ENCODE assay signal across 8 mouse cellular contexts in genomic region chr3:97887785-97888167, GRCm38 (mm10). TPM values are rescaled to one million over a fixed set of nuclear protein-coding genes. Genes with fewer than 3 reads are reported as not detected.
DNase-seq lines count a peak whose midpoint lies in the region; ATAC-seq and TF ChIP-seq lines count a peak whose summit lies in the region.
"Had no signal": no experiment of that assay in that cellular context is flagged by ENCODE, and none has a peak within 500 bp of the region (broad histone marks: within the 10 kb centered on the region; RNA-seq: fewer than 3 reads in every experiment).

No protein-coding gene starts in this region.

- TF ChIP-seq CTCF in hindbrain, postnatal 0 days (IDR thresholded peaks at IDR 0.05; ENCODE audit: low read depth) = no peak

- H3K4me2 ChIP-seq in hindbrain, postnatal 0 days (ENCODE audit: low read depth, low read length) = peak overlapping the region; percentile 66
- peak overlapping the region; percentile 72 for H3K4me2 ChIP-seq in neural tube, embryonic 14.5 days (ENCODE audit: low read depth, low read length)

- peak; percentile 49 for ATAC-seq in hindbrain, postnatal 0 days
- ATAC-seq in neural tube, embryonic 14.5 days (ENCODE audit: low read depth) = peak; percentile 33; the same call in 1 of the 2 replicates

- no peaks in the 10 kb centered on the region for H3K9me3 ChIP-seq in embryonic facial prominence, embryonic 10.5 days
- H3K9me3 ChIP-seq in hindbrain, postnatal 0 days (ENCODE audit: low read length) = no peaks in the 10 kb centered on the region
- H3K9me3 ChIP-seq in neural tube, embryonic 14.5 days (ENCODE audit: control insufficient read depth, low read length) = no peaks in the 10 kb centered on the region

- peaks cover 11% of the 10 kb centered on the region for H3K4me1 ChIP-seq in embryonic facial prominence, embryonic 10.5 days
- H3K4me1 ChIP-seq in hindbrain, postnatal 0 days (ENCODE audit: insufficient read depth, low read length) = no peaks in the 10 kb centered on the region
- H3K4me1 ChIP-seq in neural tube, embryonic 14.5 days (ENCODE audit: control insufficient read depth, insufficient read depth, low read length) = 0 out of 2 replicates have a peak, but pooled peaks cover 2% of the 10 kb centered on the region

- H3K4me3 ChIP-seq in embryonic facial prominence, embryonic 10.5 days = peak overlapping the region; percentile 67
- peak overlapping the region; percentile 59 for H3K4me3 ChIP-seq in hindbrain, postnatal 0 days (ENCODE audit: low read length)
- peak overlapping the region; percentile 65 for H3K4me3 ChIP-seq in neural tube, embryonic 14.5 days (ENCODE audit: low read depth, low read length)

- peaks cover 48% of the 10 kb centered on the region for H3K27me3 ChIP-seq in embryonic facial prominence, embryonic 10.5 days (replicated peaks; ENCODE audit: low read depth, poor library complexity, severe bottlenecking)
- no peaks in the 10 kb centered on the region for H3K27me3 ChIP-seq in hindbrain, postnatal 0 days (ENCODE audit: insufficient read depth, low read length)
- no peaks in the 10 kb centered on the region; the same call in 1 of the 2 replicates for H3K27me3 ChIP-seq in neural tube, embryonic 14.5 days (ENCODE audit: control insufficient read depth, insufficient read depth, low read length)

- peak overlapping the region; percentile 63 for H3K9ac ChIP-seq in hindbrain, postnatal 0 days (replicated peaks; ENCODE audit: low read length)
- H3K9ac ChIP-seq in neural tube, embryonic 14.5 days (replicated peaks; ENCODE audit: low read depth, low read length) = peak overlapping the region; percentile 87

- H3K36me3 ChIP-seq in embryonic facial prominence, embryonic 10.5 days (replicated peaks) = no peaks in the 10 kb centered on the region
- no peaks in the 10 kb centered on the region for H3K36me3 ChIP-seq in hindbrain, postnatal 0 days (ENCODE audit: insufficient read depth, low read length)
- H3K36me3 ChIP-seq in neural tube, embryonic 14.5 days (ENCODE audit: control insufficient read depth, insufficient read depth, low read length) = no peaks in the 10 kb centered on the region

- WGBS in embryonic facial prominence, embryonic 10.5 days = 64% methylated on average over 5 of the region's 5 CpGs
- 49% methylated on average over 5 of the region's 5 CpGs for WGBS in hindbrain, postnatal 0 days
- WGBS in neural tube, embryonic 14.5 days = 61% methylated on average over 5 of the region's 5 CpGs

- intact Hi-C loops in left cerebral cortex, postnatal 4 days (cut with DNase I) = no loop called here

- no peak overlapping the region for H3K27ac ChIP-seq in embryonic facial prominence, embryonic 10.5 days (replicated peaks)
- peak overlapping the region; percentile 95 for H3K27ac ChIP-seq in hindbrain, postnatal 0 days
- peak overlapping the region; percentile 87 for H3K27ac ChIP-seq in neural tube, embryonic 14.5 days (ENCODE audit: low read depth, low read length)

- peak; percentile 14 for DNase-seq in left cerebral cortex, postnatal 4 days
- no peak for DNase-seq in left cerebral cortex, adult 18-20 months (ENCODE audit: low spot score in 2 of 2)
- DNase-seq in embryonic facial prominence, embryonic 10.5 days (ENCODE audit: low spot score) = no peak
- DNase-seq in hindbrain, postnatal 0 days (ENCODE audit: low spot score) = peak; percentile 39
- no peak for DNase-seq in adrenal gland, postnatal 36 days
- DNase-seq in lung, postnatal 14 days = no peak
- DNase-seq: gastrocnemius, postnatal 36 days had no signal

RNA-seq across cellular contexts. Expression of gene Pde4dip, which starts 0.7 kb away (rescaled TPM):
- 100 to 1,000 TPM; 202 to 223 TPM for total RNA-seq in left cerebral cortex, postnatal 4 days (2021)
- 100 to 1,000 TPM; 207 to 211 TPM for total RNA-seq in left cerebral cortex, adult 18-20 months (2021)
- polyA plus RNA-seq in embryonic facial prominence, embryonic 10.5 days (2016; fragmentation: Nextera tagmentation; extraction: Ambion mirVana) = 27.0 and 28.2 TPM in 2 replicates
- total RNA-seq in hindbrain, postnatal 0 days (2014; rRNA removed) = 79.6 TPM in 2 replicates
- polyA plus RNA-seq in hindbrain, postnatal 0 days (2015; fragmentation: Nextera tagmentation; extraction: Ambion mirVana) = 44.4 and 48.1 TPM in 2 replicates
- polyA plus RNA-seq in neural tube, embryonic 14.5 days (2014; fragmentation: Nextera tagmentation; extraction: Ambion mirVana) = 75.8 and 87.1 TPM in 2 replicates
- 10 to 100 TPM; 25.3 to 28.1 TPM for total RNA-seq in adrenal gland, postnatal 36 days (2021)

RNA-seq across cellular contexts. Expression of gene Sec22b, which starts 13.2 kb away (rescaled TPM):
- total RNA-seq in left cerebral cortex, postnatal 4 days (2021) = 10 to 100 TPM; 62.9 to 63.7 TPM
- total RNA-seq in left cerebral cortex, adult 18-20 months (2021) = 10 to 100 TPM; 80.0 to 82.9 TPM
- polyA plus RNA-seq in embryonic facial prominence, embryonic 10.5 days (2016; fragmentation: Nextera tagmentation; extraction: Ambion mirVana) = 119 and 122 TPM in 2 replicates
- total RNA-seq in hindbrain, postnatal 0 days (2014; rRNA removed) = 50.9 and 54.6 TPM in 2 replicates
- polyA plus RNA-seq in hindbrain, postnatal 0 days (2015; fragmentation: Nextera tagmentation; extraction: Ambion mirVana) = 94.7 and 95.1 TPM in 2 replicates
- 105 and 111 TPM in 2 replicates for polyA plus RNA-seq in neural tube, embryonic 14.5 days (2014; fragmentation: Nextera tagmentation; extraction: Ambion mirVana)
- total RNA-seq in adrenal gland, postnatal 36 days (2021) = 100 to 1,000 TPM; 111 to 140 TPM

Comparison
In these comparisons a context has a peak if more than half of its experiments do, and no peak if none do; other contexts are left out.
1. DNase-seq: peak in left cerebral cortex, postnatal 4 days (single experiment) and hindbrain, postnatal 0 days (single experiment); none in left cerebral cortex, adult 18-20 months (0 of 2), embryonic facial prominence, embryonic 10.5 days (single experiment), adrenal gland, postnatal 36 days (0 of 2) and lung, postnatal 14 days (single experiment).
2. Peak in every context shown above with its lines, with median percentiles within 50 percentile points of each other: H3K4me3 ChIP-seq.